9 mouse cellular contexts compared by ENCODE assay signal in the genomic region with DNA sequence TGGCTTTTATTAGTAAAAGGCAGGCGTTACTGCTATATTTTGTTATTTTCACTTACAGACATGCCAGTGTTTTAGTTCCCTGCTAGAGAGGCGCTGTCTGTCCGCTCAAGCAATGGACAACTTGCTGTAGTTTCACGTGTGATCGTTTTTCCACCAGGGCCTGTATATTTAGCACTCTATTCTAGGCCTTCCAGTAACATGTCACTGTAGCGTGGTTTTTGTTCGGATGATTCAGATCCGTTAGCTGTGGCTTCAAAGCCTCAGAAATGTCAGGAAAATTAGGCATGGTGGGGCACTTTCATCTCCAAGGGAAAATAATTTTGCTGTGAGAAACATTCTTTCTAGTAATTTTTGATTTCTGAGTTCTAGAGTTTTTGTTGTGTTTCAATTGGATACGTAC. TPM values are rescaled to one million over a fixed set of nuclear protein-coding genes. Genes with fewer than 3 reads are reported as not detected.
DNase-seq lines count a peak whose midpoint lies in the region; ATAC-seq lines count a peak whose summit lies in the region.
"Had no signal": no experiment of that assay in that cellular context is flagged by ENCODE, and none has a peak within 500 bp of the region (broad histone marks: within the 10 kb centered on the region; RNA-seq: fewer than 3 reads in every experiment).

No protein-coding gene starts in this region.

- WGBS in forebrain, embryonic 13.5 days = 90% methylated on average over 9 of the region's 9 CpGs
- 90% methylated on average over 9 of the region's 9 CpGs for WGBS in forebrain, embryonic 11.5 days
- WGBS in liver, embryonic 13.5 days (ENCODE audit: insufficient replicate concordance) = 73% methylated on average over 9 of the region's 9 CpGs
- WGBS in hindbrain, embryonic 15.5 days = 86% methylated on average over 9 of the region's 9 CpGs
- 87% methylated on average over 9 of the region's 9 CpGs for WGBS in neural tube, embryonic 15.5 days

- no peaks in the 10 kb centered on the region for H3K27me3 ChIP-seq in forebrain, embryonic 13.5 days
- no peaks in the 10 kb centered on the region for H3K27me3 ChIP-seq in forebrain, embryonic 11.5 days (ENCODE audit: control insufficient read depth, insufficient read depth, low read length)
- no peaks in the 10 kb centered on the region for H3K27me3 ChIP-seq in liver, embryonic 13.5 days
- H3K27me3 ChIP-seq in hindbrain, embryonic 15.5 days = no peaks in the 10 kb centered on the region
- no peaks in the 10 kb centered on the region for H3K27me3 ChIP-seq in neural tube, embryonic 15.5 days (replicated peaks)

- no peak for DNase-seq in forebrain, embryonic 11.5 days (ENCODE audit: low spot score)
- DNase-seq in liver, embryonic 13.5 days = no peak
- DNase-seq in liver = no peak
- DNase-seq in ovary, adult 18-20 months (ENCODE audit: low spot score) = no peak
- DNase-seq in thymus, postnatal 25 days = no peak
- DNase-seq: gastrocnemius, postnatal 10 days had no signal

- no peak overlapping the region for H3K27ac ChIP-seq in forebrain, embryonic 13.5 days
- H3K27ac ChIP-seq in forebrain, embryonic 11.5 days (ENCODE audit: low read depth, low read length) = no peak overlapping the region
- no peak overlapping the region for H3K27ac ChIP-seq in liver, embryonic 13.5 days
- no peak overlapping the region for H3K27ac ChIP-seq in hindbrain, embryonic 15.5 days (replicated peaks)
- no peak overlapping the region for H3K27ac ChIP-seq in neural tube, embryonic 15.5 days (replicated peaks)

- ATAC-seq in forebrain, embryonic 13.5 days = no peak
- no peak for ATAC-seq in forebrain, embryonic 11.5 days (replicated peaks; ENCODE audit: low FRiP score)
- no peak for ATAC-seq in liver, embryonic 13.5 days (ENCODE audit: low read depth)
- ATAC-seq in hindbrain, embryonic 15.5 days (ENCODE audit: low FRiP score, low read depth) = no peak
- ATAC-seq in neural tube, embryonic 15.5 days (ENCODE audit: low FRiP score) = no peak

- 0 out of 2 replicates have a peak overlapping the region, but pooled peaks have one; percentile 18 for H3K9ac ChIP-seq in forebrain, embryonic 13.5 days
- no peak overlapping the region; the same call in 1 of the 2 replicates for H3K9ac ChIP-seq in forebrain, embryonic 11.5 days (ENCODE audit: low read length)
- no peak overlapping the region for H3K9ac ChIP-seq in liver, embryonic 13.5 days
- no peak overlapping the region for H3K9ac ChIP-seq in hindbrain, embryonic 15.5 days
- 0 out of 2 replicates have a peak overlapping the region, but pooled peaks have one; percentile 1 for H3K9ac ChIP-seq in neural tube, embryonic 15.5 days (replicated peaks)

- H3K4me2 ChIP-seq in forebrain, embryonic 13.5 days = peak overlapping the region; percentile 85; the same call in 1 of the 2 replicates
- no peak overlapping the region for H3K4me2 ChIP-seq in forebrain, embryonic 11.5 days (ENCODE audit: low read depth, low read length, severe bottlenecking)
- 0 out of 2 replicates have a peak overlapping the region, but pooled peaks have one; percentile 98 for H3K4me2 ChIP-seq in liver, embryonic 13.5 days
- peak overlapping the region; percentile 68 for H3K4me2 ChIP-seq in hindbrain, embryonic 15.5 days
- H3K4me2 ChIP-seq in neural tube, embryonic 15.5 days = peak overlapping the region; percentile 79

- no peaks in the 10 kb centered on the region for H3K9me3 ChIP-seq in forebrain, embryonic 13.5 days (replicated peaks)
- H3K9me3 ChIP-seq in forebrain, embryonic 11.5 days (ENCODE audit: control insufficient read depth, low read length) = no peaks in the 10 kb centered on the region
- H3K9me3 ChIP-seq in liver, embryonic 13.5 days (replicated peaks) = no peaks in the 10 kb centered on the region
- no peaks in the 10 kb centered on the region for H3K9me3 ChIP-seq in hindbrain, embryonic 15.5 days
- no peaks in the 10 kb centered on the region for H3K9me3 ChIP-seq in neural tube, embryonic 15.5 days (replicated peaks)

- no peak overlapping the region for H3K4me3 ChIP-seq in forebrain, embryonic 13.5 days
- H3K4me3 ChIP-seq in forebrain, embryonic 11.5 days (ENCODE audit: low read depth, low read length) = no peak overlapping the region
- no peak overlapping the region for H3K4me3 ChIP-seq in liver, embryonic 13.5 days (replicated peaks)
- no peak overlapping the region for H3K4me3 ChIP-seq in hindbrain, embryonic 15.5 days
- H3K4me3 ChIP-seq in neural tube, embryonic 15.5 days (replicated peaks) = no peak overlapping the region

- no peaks in the 10 kb centered on the region for H3K36me3 ChIP-seq in forebrain, embryonic 13.5 days (ENCODE audit: poor library complexity, severe bottlenecking)
- no peaks in the 10 kb centered on the region for H3K36me3 ChIP-seq in forebrain, embryonic 11.5 days (ENCODE audit: control insufficient read depth, insufficient read depth, low read length)
- no peaks in the 10 kb centered on the region for H3K36me3 ChIP-seq in liver, embryonic 13.5 days
- H3K36me3 ChIP-seq in hindbrain, embryonic 15.5 days = no peaks in the 10 kb centered on the region
- no peaks in the 10 kb centered on the region for H3K36me3 ChIP-seq in neural tube, embryonic 15.5 days

- H3K4me1 ChIP-seq in forebrain, embryonic 13.5 days = peaks cover 43% of the 10 kb centered on the region
- H3K4me1 ChIP-seq in forebrain, embryonic 11.5 days (replicated peaks; ENCODE audit: control insufficient read depth, insufficient read depth, low read length) = peaks cover 10% of the 10 kb centered on the region; the same call in 1 of the 2 replicates
- H3K4me1 ChIP-seq in liver, embryonic 13.5 days (replicated peaks) = peaks cover 35% of the 10 kb centered on the region
- H3K4me1 ChIP-seq in hindbrain, embryonic 15.5 days (replicated peaks) = peaks cover 47% of the 10 kb centered on the region
- H3K4me1 ChIP-seq in neural tube, embryonic 15.5 days = peaks cover 49% of the 10 kb centered on the region

RNA-seq across cellular contexts. Expression of gene Inpp5a, which starts 2.0 kb away (rescaled TPM):
- 9.7 and 11.1 TPM in 2 replicates for polyA plus RNA-seq in forebrain, embryonic 13.5 days (2015; fragmentation: Nextera tagmentation; extraction: Ambion mirVana)
- polyA plus RNA-seq in forebrain, embryonic 11.5 days (2014; fragmentation: Nextera tagmentation; extraction: Ambion mirVana) = 22.4 and 23.7 TPM in 2 replicates
- 4.0 and 4.3 TPM in 2 replicates for polyA plus RNA-seq in liver, embryonic 13.5 days (2015; fragmentation: Nextera tagmentation; extraction: Ambion mirVana)
- 21.1 and 24.6 TPM in 2 replicates for polyA plus RNA-seq in hindbrain, embryonic 15.5 days (2015; fragmentation: Nextera tagmentation; extraction: Ambion mirVana)
- 18.4 and 20.9 TPM in 2 replicates for polyA plus RNA-seq in neural tube, embryonic 15.5 days (2015; fragmentation: Nextera tagmentation; extraction: Ambion mirVana)

Comparison
In these comparisons a context has a peak if more than half of its experiments do, and no peak if none do; other contexts are left out.
1. H3K9ac ChIP-seq: peak in forebrain, embryonic 13.5 days (single experiment) and neural tube, embryonic 15.5 days (single experiment); none in forebrain, embryonic 11.5 days (single experiment), liver, embryonic 13.5 days (single experiment) and hindbrain, embryonic 15.5 days (single experiment).